Mouse (Mus musculus): ENCODE results near the gene Zfp462. TPM values are rescaled to one million over a fixed set of nuclear protein-coding genes. Genes with fewer than 3 reads are reported as not detected.

Gene Zfp462
- polyA plus RNA-seq, 1 experiment from 2014 or later: 5.1 TPM

- DNase-seq (ENCODE audit: low spot score): no peak
- H3K4me2 ChIP-seq (ENCODE audit: low read length): peak overlapping the region; percentile 40
- H3K36me3 ChIP-seq (ENCODE audit: control insufficient read depth, insufficient read depth, low read length): peaks cover 40% of the 10 kb centered on the region
- no peak for ATAC-seq (replicated peaks; ENCODE audit: low FRiP score, low TSS enrichment, low read depth)
- H3K27ac ChIP-seq (ENCODE audit: low read depth): peak overlapping the region; percentile 74
- 61% methylated on average over 1 of the region's 1 CpGs for WGBS
- no peaks in the 10 kb centered on the region for H3K27me3 ChIP-seq (replicated peaks; ENCODE audit: control insufficient read depth, insufficient read depth, low read length)
- H3K9ac ChIP-seq (ENCODE audit: low read length): no peak overlapping the region
- H3K4me3 ChIP-seq (ENCODE audit: low read depth, low read length): no peak overlapping the region
- H3K4me1 ChIP-seq (replicated peaks; ENCODE audit: control insufficient read depth, insufficient read depth, low read length): peaks cover 27% of the 10 kb centered on the region
- no peaks in the 10 kb centered on the region for H3K9me3 ChIP-seq (ENCODE audit: control insufficient read depth, low read length)
Observed at GRCm38 (mm10) chr4:55006024-55006423, 61.2 kb downstream of the Zfp462 start.

DNA sequence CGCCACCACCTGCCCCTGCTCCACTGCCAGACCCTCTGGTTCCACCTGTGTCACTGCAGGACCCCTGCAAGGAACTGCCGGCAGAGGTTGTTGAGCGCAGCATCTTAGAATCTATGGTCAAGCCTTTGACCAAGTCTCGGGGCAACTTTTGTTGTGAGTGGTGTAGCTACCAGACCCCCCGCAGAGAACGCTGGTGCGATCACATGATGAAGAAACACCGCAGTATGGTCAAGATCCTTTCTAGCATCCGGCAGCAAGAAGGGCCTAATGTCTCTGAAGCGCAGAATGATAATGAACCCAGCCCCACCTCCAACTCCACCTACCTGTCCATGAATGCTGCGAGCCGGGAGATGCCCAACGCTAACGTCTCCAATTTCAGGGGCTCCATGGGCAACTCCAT lies 63.8 kb downstream of the Zfp462 start:
- no peaks in the 10 kb centered on the region for H3K9me3 ChIP-seq (ENCODE audit: control insufficient read depth, low read length)
- WGBS: 95% methylated on average over 14 of the region's 14 CpGs
- ATAC-seq (replicated peaks; ENCODE audit: low FRiP score, low TSS enrichment, low read depth): no peak
- H3K36me3 ChIP-seq (ENCODE audit: control insufficient read depth, insufficient read depth, low read length): peaks cover 62% of the 10 kb centered on the region
- H3K27ac ChIP-seq (ENCODE audit: low read depth): no peak overlapping the region
- no peak overlapping the region for H3K4me2 ChIP-seq (ENCODE audit: low read length)
- no peaks in the 10 kb centered on the region for H3K27me3 ChIP-seq (replicated peaks; ENCODE audit: control insufficient read depth, insufficient read depth, low read length)
- peaks cover 27% of the 10 kb centered on the region for H3K4me1 ChIP-seq (replicated peaks; ENCODE audit: control insufficient read depth, insufficient read depth, low read length)
- DNase-seq (ENCODE audit: low spot score): no peak
- H3K9ac ChIP-seq (ENCODE audit: low read length): no peak overlapping the region
- no peak overlapping the region for H3K4me3 ChIP-seq (ENCODE audit: low read depth, low read length)

DNA sequence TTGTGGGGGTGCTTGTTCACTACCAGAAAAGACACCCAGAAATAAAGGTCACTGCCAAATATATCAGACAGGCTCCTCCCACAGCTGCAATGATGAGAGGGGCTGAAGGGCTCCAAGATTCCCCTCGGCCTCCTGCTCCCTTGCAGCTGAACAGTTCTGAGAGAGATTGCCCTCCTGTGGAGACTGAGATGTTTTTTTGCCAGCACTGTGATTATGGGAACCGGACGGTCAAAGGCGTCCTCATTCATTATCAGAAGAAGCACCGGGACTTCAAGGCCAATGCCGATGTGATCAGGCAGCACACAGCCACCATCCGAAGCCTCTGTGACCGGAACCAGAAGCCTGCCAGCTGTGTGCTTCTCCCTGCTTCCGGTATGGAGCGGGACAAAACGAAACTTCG lies 66.5 kb downstream of the Zfp462 start:
- H3K27ac ChIP-seq (ENCODE audit: low read depth): no peak overlapping the region
- DNase-seq (ENCODE audit: low spot score) (peak; percentile 28), ATAC-seq (replicated peaks; ENCODE audit: low FRiP score, low TSS enrichment, low read depth) (no peak)
- H3K9me3 ChIP-seq (ENCODE audit: control insufficient read depth, low read length): no peaks in the 10 kb centered on the region
- H3K9ac ChIP-seq (ENCODE audit: low read length): no peak overlapping the region
- no peak overlapping the region for H3K4me2 ChIP-seq (ENCODE audit: low read length)
- no peaks in the 10 kb centered on the region for H3K27me3 ChIP-seq (replicated peaks; ENCODE audit: control insufficient read depth, insufficient read depth, low read length)
- 90% methylated on average over 12 of the region's 12 CpGs for WGBS
- peaks cover 87% of the 10 kb centered on the region for H3K36me3 ChIP-seq (ENCODE audit: control insufficient read depth, insufficient read depth, low read length)
- H3K4me1 ChIP-seq (replicated peaks; ENCODE audit: control insufficient read depth, insufficient read depth, low read length): peaks cover 6% of the 10 kb centered on the region
- H3K4me3 ChIP-seq (ENCODE audit: low read depth, low read length): no peak overlapping the region

- Histone ChIP-seq H3K27ac (ENCODE audit: low read depth) (no peak overlapping the region), H3K4me3 (ENCODE audit: low read depth, low read length) (no peak overlapping the region), H3K9ac (ENCODE audit: low read length) (no peak overlapping the region), H3K4me2 (ENCODE audit: low read length) (no peak overlapping the region), H3K9me3 (ENCODE audit: control insufficient read depth, low read length) (no peaks in the 10 kb centered on the region), H3K36me3 (ENCODE audit: control insufficient read depth, insufficient read depth, low read length) (peaks cover 97% of the 10 kb centered on the region), H3K27me3 (replicated peaks; ENCODE audit: control insufficient read depth, insufficient read depth, low read length) (no peaks in the 10 kb centered on the region), H3K4me1 (replicated peaks; ENCODE audit: control insufficient read depth, insufficient read depth, low read length) (0 out of 2 replicates have a peak, but pooled peaks cover 3% of the 10 kb centered on the region)
- DNase-seq (ENCODE audit: low spot score): peak; percentile 49
- WGBS: 63% methylated on average over 16 of the region's 16 CpGs
- ATAC-seq (replicated peaks; ENCODE audit: low FRiP score, low TSS enrichment, low read depth): no peak
Observed at GRCm38 (mm10) chr4:55013563-55014248, 68.9 kb downstream of the Zfp462 start.

- H3K4me3 ChIP-seq (ENCODE audit: low read depth, low read length): no peak overlapping the region
- no peak overlapping the region for H3K9ac ChIP-seq (ENCODE audit: low read length)
- H3K36me3 ChIP-seq (ENCODE audit: control insufficient read depth, insufficient read depth, low read length): peaks cover 97% of the 10 kb centered on the region
- H3K27ac ChIP-seq (ENCODE audit: low read depth): no peak overlapping the region
- no peak for ATAC-seq (replicated peaks; ENCODE audit: low FRiP score, low TSS enrichment, low read depth)
- no peak for DNase-seq (ENCODE audit: low spot score)
- H3K4me2 ChIP-seq (ENCODE audit: low read length): no peak overlapping the region
- no peaks in the 10 kb centered on the region for H3K27me3 ChIP-seq (replicated peaks; ENCODE audit: control insufficient read depth, insufficient read depth, low read length)
- WGBS: 78% methylated on average over 13 of the region's 13 CpGs
- no peaks in the 10 kb centered on the region for H3K9me3 ChIP-seq (ENCODE audit: control insufficient read depth, low read length)
- H3K4me1 ChIP-seq (replicated peaks; ENCODE audit: control insufficient read depth, insufficient read depth, low read length): 0 out of 2 replicates have a peak, but pooled peaks cover 3% of the 10 kb centered on the region
Observed at GRCm38 (mm10) chr4:55014731-55015463, 70.0 kb downstream of the Zfp462 start.

DNA sequence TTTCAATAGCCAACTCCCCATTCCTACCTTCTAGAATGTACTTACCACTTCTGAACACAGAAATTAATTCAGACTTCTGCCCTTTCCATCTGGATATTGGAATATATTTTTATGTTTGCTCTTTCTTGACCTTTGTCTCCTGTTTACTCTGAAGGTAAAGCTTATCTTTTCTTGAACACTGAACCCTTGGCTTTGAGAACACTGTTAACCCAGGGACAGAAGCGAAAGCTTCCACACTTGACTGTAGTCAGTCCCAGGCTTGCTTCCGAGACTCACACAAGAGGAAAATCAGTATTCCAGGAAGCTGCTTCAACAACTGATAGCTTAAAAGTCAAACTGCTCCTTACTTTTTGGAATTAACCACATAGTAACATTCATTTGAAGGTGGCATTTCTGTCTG lies 70.7 kb downstream of the Zfp462 start:
- ATAC-seq (replicated peaks; ENCODE audit: low FRiP score, low TSS enrichment, low read depth): no peak
- peaks cover 97% of the 10 kb centered on the region for H3K36me3 ChIP-seq (ENCODE audit: control insufficient read depth, insufficient read depth, low read length)

GRCm38 (mm10) chr4:55026109-55026646 lies 81.3 kb downstream of the Zfp462 start:
- no peaks in the 10 kb centered on the region for H3K27me3 ChIP-seq (replicated peaks; ENCODE audit: control insufficient read depth, insufficient read depth, low read length)
- H3K27ac ChIP-seq (ENCODE audit: low read depth): no peak overlapping the region; the same call in 1 of the 2 replicates
- ATAC-seq (replicated peaks; ENCODE audit: low FRiP score, low TSS enrichment, low read depth): 0 out of 2 replicates have a peak, but pooled peaks have one; percentile 23
- no peak overlapping the region for H3K4me2 ChIP-seq (ENCODE audit: low read length)
- H3K4me3 ChIP-seq (ENCODE audit: low read depth, low read length): no peak overlapping the region
- WGBS: 64% methylated on average over 10 of the region's 10 CpGs
- peaks cover 25% of the 10 kb centered on the region for H3K36me3 ChIP-seq (ENCODE audit: control insufficient read depth, insufficient read depth, low read length)
- 0 out of 2 replicates have a peak, but pooled peaks cover 5% of the 10 kb centered on the region for H3K4me1 ChIP-seq (replicated peaks; ENCODE audit: control insufficient read depth, insufficient read depth, low read length)
- H3K9ac ChIP-seq (ENCODE audit: low read length): no peak overlapping the region
- no peak for DNase-seq (ENCODE audit: low spot score)
- no peaks in the 10 kb centered on the region for H3K9me3 ChIP-seq (ENCODE audit: control insufficient read depth, low read length)

More for the DNA sequence above, 70.7 kb downstream of the Zfp462 start:
- H3K4me3 ChIP-seq (ENCODE audit: low read depth, low read length): no peak overlapping the region
- H3K9ac ChIP-seq (ENCODE audit: low read length): no peak overlapping the region
- H3K27me3 ChIP-seq (replicated peaks; ENCODE audit: control insufficient read depth, insufficient read depth, low read length): no peaks in the 10 kb centered on the region
- H3K4me1 ChIP-seq (replicated peaks; ENCODE audit: control insufficient read depth, insufficient read depth, low read length): 0 out of 2 replicates have a peak, but pooled peaks cover 3% of the 10 kb centered on the region
- 86% methylated on average over 2 of the region's 2 CpGs for WGBS
- H3K27ac ChIP-seq (ENCODE audit: low read depth): no peak overlapping the region
- no peak for DNase-seq (ENCODE audit: low spot score)
- H3K4me2 ChIP-seq (ENCODE audit: low read length): no peak overlapping the region
- H3K9me3 ChIP-seq (ENCODE audit: control insufficient read depth, low read length): no peaks in the 10 kb centered on the region

- no peak overlapping the region for H3K9ac ChIP-seq (ENCODE audit: low read length)
- H3K4me2 ChIP-seq (ENCODE audit: low read length): no peak overlapping the region
- 0 out of 2 replicates have a peak, but pooled peaks cover 5% of the 10 kb centered on the region for H3K4me1 ChIP-seq (replicated peaks; ENCODE audit: control insufficient read depth, insufficient read depth, low read length)
- H3K27me3 ChIP-seq (replicated peaks; ENCODE audit: control insufficient read depth, insufficient read depth, low read length): no peaks in the 10 kb centered on the region
- ATAC-seq (replicated peaks; ENCODE audit: low FRiP score, low TSS enrichment, low read depth) (no peak), DNase-seq (ENCODE audit: low spot score) (no peak)
- WGBS: 85% methylated on average over 5 of the region's 5 CpGs
- H3K4me3 ChIP-seq (ENCODE audit: low read depth, low read length): no peak overlapping the region
- H3K27ac ChIP-seq (ENCODE audit: low read depth): no peak overlapping the region
- peaks cover 11% of the 10 kb centered on the region; the same call in 1 of the 2 replicates for H3K36me3 ChIP-seq (ENCODE audit: control insufficient read depth, insufficient read depth, low read length)
- H3K9me3 ChIP-seq (ENCODE audit: control insufficient read depth, low read length): no peaks in the 10 kb centered on the region
Observed at GRCm38 (mm10) chr4:55030401-55030800, 85.6 kb downstream of the Zfp462 start.
